Mouse (Mus musculus) lung, postnatal 0 days (tissue): ENCODE measurements around the gene Sod3.

Experiments
- CTCF ChIP-seq: IDR thresholded peaks from 2 replicates; pipeline ENCODE4 v1.5.1; 2016; ENCODE audit warnings: antibody characterized with exemption, mild to moderate bottlenecking
- EP300 ChIP-seq: IDR thresholded peaks from 2 replicates; pipeline ENCODE4 v1.6.1; 2016; ENCODE audit warnings: antibody characterized with exemption, mild to moderate bottlenecking, control low read depth

DNA sequence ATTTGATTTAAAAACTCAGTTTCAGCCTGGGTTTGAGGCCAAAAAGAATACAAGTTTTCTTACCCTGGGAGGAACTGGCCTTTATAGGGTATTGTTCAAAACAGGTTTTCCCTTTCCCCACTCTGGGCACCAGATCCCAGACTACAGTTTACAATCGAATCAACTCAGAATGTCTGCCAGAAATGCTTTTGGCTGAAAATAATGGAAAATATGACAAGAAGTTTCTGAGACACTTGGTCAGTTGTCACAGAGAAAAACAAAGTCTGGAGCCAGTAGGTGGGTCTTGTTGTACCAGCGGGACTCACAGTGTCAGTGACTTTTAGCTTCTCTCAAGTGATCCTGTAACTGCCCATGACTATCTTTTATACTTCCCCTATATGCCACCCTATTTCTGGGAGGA is 13.1 kb upstream of the Sod3 start:
- no peak for TF ChIP-seq CTCF
- TF ChIP-seq EP300: no peak
